Mouse (Mus musculus) heart, adult 2 months (tissue): ENCODE measurements around the gene Ank3.

Experiments
- CTCF ChIP-seq: fragments of 200-600 bp; IDR thresholded peaks from 2 replicates; pipeline ENCODE4 v1.8.1; 2022; ENCODE audit warnings: antibody characterized with exemption, mild to moderate bottlenecking, moderate library complexity
- EP300 ChIP-seq: fragments of 200-500 bp; IDR thresholded peaks from 2 replicates; pipeline ENCODE4 v1.6.1; 2011; ENCODE audit warnings: low read depth, low read length, control low read depth; ENCODE audit not compliant: insufficient read depth
- POLR2A ChIP-seq: fragments of 200-500 bp; IDR thresholded peaks from 2 replicates; pipeline ENCODE4 v1.6.1; 2011; ENCODE audit warnings: mild to moderate bottlenecking, low read depth, low read length, control low read depth; ENCODE audit not compliant: insufficient read depth

DNA sequence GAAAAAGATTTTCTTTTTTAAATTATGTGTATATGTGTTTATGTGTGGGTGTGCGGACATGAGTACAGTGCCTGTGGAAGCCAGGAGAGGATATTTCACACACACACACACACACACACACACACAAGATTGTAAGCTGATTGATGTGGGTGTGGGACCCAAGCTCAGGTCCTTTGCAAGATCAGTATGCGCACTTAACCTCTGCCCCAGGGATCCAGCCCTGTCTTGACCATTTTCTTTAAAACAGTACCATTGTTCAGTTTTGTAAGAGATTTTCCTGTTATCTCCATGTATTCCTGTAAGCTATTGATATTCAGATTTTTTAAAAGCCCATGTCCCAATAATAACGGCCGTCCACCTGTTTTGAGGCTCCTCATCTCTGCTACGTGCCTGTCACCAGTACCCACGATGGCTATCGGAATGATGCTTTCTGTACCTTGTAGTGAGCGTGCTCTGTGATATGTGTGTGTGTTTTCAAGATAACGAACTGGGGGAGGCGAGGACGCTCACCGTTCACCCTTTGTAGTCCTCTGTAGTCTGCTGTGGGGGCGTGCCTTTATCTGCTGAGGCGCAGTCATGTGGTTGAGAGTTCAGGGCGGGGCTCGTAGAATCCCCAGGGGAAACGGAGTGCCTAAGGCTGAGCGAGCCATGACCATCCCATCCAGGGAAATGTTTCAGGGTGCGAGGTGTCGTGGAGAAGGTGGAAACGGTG, 583.0 kb downstream of the Ank3 start:
- TF ChIP-seq CTCF (no peak), POLR2A (no peak), EP300 (no peak)
